Mouse (Mus musculus) B cell, adult 62 days (primary cell): ENCODE measurements around the gene Lgr4. TPM values are rescaled to one million over a fixed set of nuclear protein-coding genes. Genes with fewer than 3 reads are reported as not detected.

Experiments
- total RNA-seq: library from RNA; stranded (reverse); gene quantifications from 4 replicates; pipeline ENCODE4 v1.2.4, GENCODE M21; 2023

The Lgr4 gene
- total RNA-seq = 0.27 to 0.85 TPM (median 0.49 TPM) in 4 replicates

GRCm38 (mm10) chr2:109917496-109918413 is at the start of gene Lgr4:
TSS of gene Lgr4 (plus strand) at chr2:109917647.

GRCm38 (mm10) chr2:109890597-109890996 is 26.9 kb upstream of the Lgr4 start, which contains the start of gene Lin7c:
TSS of gene Lin7c (plus strand) at chr2:109890853.

GRCm38 (mm10) chr2:110017616-110018505 is 100.4 kb downstream of the Lgr4 start, which contains the start of gene Ccdc34:
TSS of gene Ccdc34 (plus strand) at chr2:110017817.

Other genes with a start within 250 kb of the Lgr4 start
- not detected in 4 replicates for gene Bdnf, start 242.9 kb upstream of the Lgr4 start, total RNA-seq
- 69.6 to 80.8 TPM (median 71.0 TPM) in 4 replicates for gene Lin7c, start 26.8 kb upstream of the Lgr4 start, total RNA-seq
- 3.6 to 4.3 TPM (median 4.0 TPM) in 4 replicates for gene Ccdc34, start 100.2 kb downstream of the Lgr4 start, total RNA-seq